Mouse (Mus musculus): ENCODE data around the gene Dpf3.

GRCm38 (mm10) chr12:83207481-83207880 is 280.0 kb downstream of the Dpf3 start:
- no peak for TF ChIP-seq CTCF (IDR thresholded peaks at IDR 0.05; ENCODE audit: borderline replicate concordance, insufficient read depth, low read depth, low read length)
- no peak for TF ChIP-seq POLR2A (IDR thresholded peaks at IDR 0.05; ENCODE audit: borderline replicate concordance, insufficient read depth, low read length)

Data from cerebellum, adult 2 months (tissue).